Mouse (Mus musculus) liver, embryonic 11.5 days (tissue): ENCODE data around the gene Chl1. TPM values are rescaled to one million over a fixed set of nuclear protein-coding genes. Genes with fewer than 3 reads are reported as not detected.
A peak's percentile ranks its signal among the peaks of the same experiment; 100 is the strongest.

Experiments used
- ATAC-seq: fragments of 200-750 bp; cut with Nextera tagmentation; replicated peaks from 2 replicates; pipeline ENCODE4 v1.8.0; 2017; ENCODE audit warnings: moderate number of reproducible peaks, mild to moderate bottlenecking, moderate TSS enrichment, moderate library complexity; ENCODE audit not compliant: low FRiP score
- DNase-seq: peaks from one replicate; pipeline ENCODE4 v3.0.0-alpha.2; 2017; ENCODE audit warnings: low spot score
- H3K27ac ChIP-seq: fragments of 300-500 bp; sonication (generic); 2 replicates; pipeline ENCODE4 v1.5.1; 2014; ENCODE audit warnings: mild to moderate bottlenecking, low read depth, low read length, control low read depth
- H3K27me3 ChIP-seq: fragments of 300-500 bp; sonication (generic); replicated peaks from 2 replicates; pipeline ENCODE4 v1.6.1; 2014; ENCODE audit warnings: low read length, mixed read lengths; ENCODE audit not compliant: control insufficient read depth, insufficient read depth
- H3K36me3 ChIP-seq: fragments of 300-500 bp; sonication (generic); 2 replicates; pipeline ENCODE4 v1.6.1; 2014; ENCODE audit warnings: mild to moderate bottlenecking, low read length, moderate library complexity, mixed read lengths; ENCODE audit not compliant: control insufficient read depth, insufficient read depth
- H3K4me1 ChIP-seq: fragments of 300-500 bp; sonication (generic); replicated peaks from 2 replicates; pipeline ENCODE4 v1.6.1; 2014; ENCODE audit warnings: low read length, mixed read lengths; ENCODE audit not compliant: control insufficient read depth, insufficient read depth
- H3K4me2 ChIP-seq: fragments of 300-500 bp; sonication (generic); 2 replicates; pipeline ENCODE4 v1.6.1; 2014; ENCODE audit warnings: mild to moderate bottlenecking, control low read depth, moderate library complexity
- H3K4me3 ChIP-seq: fragments of 300-500 bp; sonication (generic); 2 replicates; pipeline ENCODE4 v1.5.1; 2014; ENCODE audit warnings: low read depth, low read length, control low read depth
- H3K9ac ChIP-seq: fragments of 300-500 bp; sonication (generic); 2 replicates; pipeline ENCODE4 v1.6.1; 2014; ENCODE audit warnings: low read depth, low read length, control low read depth
- H3K9me3 ChIP-seq: fragments of 300-500 bp; sonication (generic); 2 replicates; pipeline ENCODE4 v1.6.1; 2016; ENCODE audit warnings: low read length, inconsistent platforms, mixed read lengths; ENCODE audit not compliant: control insufficient read depth
- WGBS: fragments of 180-500 bp; shearing (Covaris S2); extraction: QIAGEN DNeasy Blood & Tissue Kit; methylation state at CpG from one replicate; pipeline ENCODE4 v1.1.7; 2014; 5-methylcytosine and 5-hydroxymethylcytosine counted together
- polyA plus RNA-seq: library from polyadenylated mRNA; unstranded; fragments of >200 nt; fragmentation: Nextera tagmentation; extraction: Ambion mirVana; gene quantifications from 2 replicates; pipeline ENCODE4 v1.2.1, GENCODE M21; 2014

Gene Chl1
- polyA plus RNA-seq, 1 experiment from 2014 or later, result 0.32 TPM

GRCm38 (mm10) chr6:103559344-103559743 is 49.0 kb downstream of the Chl1 start:
- no peak for ATAC-seq
- H3K27ac ChIP-seq, result no peak overlapping the region

DNA sequence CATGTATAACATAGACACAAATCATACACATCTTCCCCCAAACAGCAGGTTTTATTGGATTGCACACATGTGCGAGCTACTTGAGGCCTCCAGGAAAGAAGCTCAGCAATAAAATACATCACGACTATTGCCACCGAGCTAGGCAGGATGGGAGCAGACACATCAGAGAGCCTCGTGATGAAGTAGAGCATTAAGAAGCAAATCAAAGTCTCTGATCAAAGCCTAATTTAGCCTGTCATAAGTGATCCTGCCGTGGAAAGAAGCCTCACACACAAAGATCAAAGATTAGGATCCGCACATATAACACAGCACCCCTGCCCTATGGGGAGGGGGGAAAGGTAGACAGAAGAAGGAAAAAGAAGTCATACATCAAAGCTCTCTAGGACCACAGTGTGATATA is 54.4 kb downstream of the Chl1 start:
- Histone ChIP-seq H3K9me3 (no peaks in the 10 kb centered on the region), H3K4me1 (no peaks in the 10 kb centered on the region), H3K9ac (no peak overlapping the region), H3K4me2 (no peak overlapping the region), H3K36me3 (no peaks in the 10 kb centered on the region), H3K4me3 (no peak overlapping the region), H3K27ac (no peak overlapping the region), H3K27me3 (no peaks in the 10 kb centered on the region)
- no peak for ATAC-seq
- no peak for DNase-seq
- 75% methylated on average over 6 of the region's 6 CpGs for WGBS

More at GRCm38 (mm10) chr6:103559344-103559743, 49.0 kb downstream of the Chl1 start:
- H3K4me1 ChIP-seq, result no peaks in the 10 kb centered on the region
- no peaks in the 10 kb centered on the region for H3K27me3 ChIP-seq
- H3K36me3 ChIP-seq, result no peaks in the 10 kb centered on the region
- H3K4me2 ChIP-seq, result no peak overlapping the region
- no peaks in the 10 kb centered on the region for H3K9me3 ChIP-seq
- no peak overlapping the region for H3K9ac ChIP-seq
- 86% methylated on average over 2 of the region's 2 CpGs for WGBS
- no peak for DNase-seq
- no peak overlapping the region for H3K4me3 ChIP-seq

DNA sequence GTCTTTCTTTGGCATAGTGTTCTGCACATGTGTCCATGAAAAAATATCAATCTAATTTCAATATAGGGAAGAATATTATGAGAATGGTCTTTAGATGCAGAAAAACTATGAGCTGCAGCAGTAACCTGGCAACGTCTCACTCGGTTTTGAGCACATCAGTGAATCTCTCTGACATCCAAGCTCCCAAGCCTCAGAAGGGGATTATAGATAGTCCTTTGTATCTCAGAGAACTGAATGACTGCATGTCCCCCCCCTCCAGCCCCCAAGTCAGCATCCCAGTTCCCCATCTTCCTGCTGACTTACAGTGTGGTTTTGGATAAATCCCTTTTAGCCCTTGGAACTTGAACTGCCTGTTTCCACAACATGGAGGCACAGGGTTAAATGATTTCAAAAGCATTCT is 56.9 kb downstream of the Chl1 start:
- no peaks in the 10 kb centered on the region for H3K4me1 ChIP-seq
- no peak overlapping the region for H3K4me2 ChIP-seq
- ATAC-seq, result no peak
- WGBS, result 69% methylated on average over 2 of the region's 2 CpGs
- H3K9ac ChIP-seq, result no peak overlapping the region
- no peaks in the 10 kb centered on the region for H3K36me3 ChIP-seq
- no peak overlapping the region for H3K27ac ChIP-seq
- no peaks in the 10 kb centered on the region for H3K9me3 ChIP-seq
- no peak overlapping the region for H3K4me3 ChIP-seq
- no peaks in the 10 kb centered on the region for H3K27me3 ChIP-seq
- DNase-seq, result no peak

DNA sequence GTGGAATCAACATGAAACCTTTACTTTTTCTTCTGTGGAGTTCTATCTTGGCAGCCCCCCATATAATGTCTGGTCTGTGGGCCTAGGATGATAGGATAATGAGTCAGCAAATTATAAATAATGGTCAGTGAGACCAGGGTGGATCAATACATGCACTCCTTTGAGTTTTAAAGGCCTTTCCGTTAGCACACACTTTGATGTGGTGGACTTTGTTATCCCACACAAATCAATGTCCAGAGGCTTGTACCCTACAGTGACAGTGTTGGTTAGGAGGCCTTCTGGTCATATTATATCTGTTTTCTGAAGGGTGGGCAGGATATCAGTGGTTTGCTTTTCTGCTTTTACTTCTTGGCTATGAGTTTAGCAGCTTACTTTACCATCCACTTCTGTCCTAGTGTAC is 62.3 kb downstream of the Chl1 start:
- ATAC-seq (peak; percentile 63), DNase-seq (no peak)
- Histone ChIP-seq H3K4me3 (no peak overlapping the region), H3K9ac (no peak overlapping the region), H3K4me1 (no peaks in the 10 kb centered on the region), H3K36me3 (no peaks in the 10 kb centered on the region), H3K27me3 (no peaks in the 10 kb centered on the region), H3K9me3 (no peaks in the 10 kb centered on the region), H3K27ac (no peak overlapping the region), H3K4me2 (no peak overlapping the region)
- WGBS, result 71% methylated on average over 1 of the region's 1 CpGs

DNA sequence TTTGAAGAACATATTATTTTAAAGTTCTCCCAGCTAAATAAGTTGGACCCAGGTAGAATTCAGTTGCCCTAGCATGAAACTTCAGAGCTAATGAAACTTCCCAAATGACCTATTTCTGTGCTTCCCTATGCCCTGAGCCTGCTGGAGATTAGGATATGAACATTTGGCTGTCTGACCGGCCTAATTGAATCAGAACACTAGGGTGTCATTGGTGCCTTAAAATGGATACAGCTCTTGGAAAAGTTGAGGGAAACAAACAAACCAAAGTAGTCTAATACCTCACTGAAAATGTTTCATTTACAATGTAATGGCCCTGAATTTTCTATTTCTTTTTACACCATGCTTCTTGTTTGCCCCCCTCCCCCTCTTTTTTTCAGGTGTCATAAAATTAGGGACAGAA is 73.8 kb downstream of the Chl1 start:
- H3K9me3 ChIP-seq, result no peaks in the 10 kb centered on the region
- no peaks in the 10 kb centered on the region for H3K27me3 ChIP-seq
- H3K4me3 ChIP-seq, result no peak overlapping the region
- no peaks in the 10 kb centered on the region for H3K4me1 ChIP-seq
- DNase-seq, result no peak
- H3K36me3 ChIP-seq, result no peaks in the 10 kb centered on the region
- H3K27ac ChIP-seq, result no peak overlapping the region
- no peak for ATAC-seq
- no peak overlapping the region for H3K9ac ChIP-seq
- 89% methylated on average over 1 of the region's 1 CpGs for whole genome bisulfite sequencing
- H3K4me2 ChIP-seq, result no peak overlapping the region

DNA sequence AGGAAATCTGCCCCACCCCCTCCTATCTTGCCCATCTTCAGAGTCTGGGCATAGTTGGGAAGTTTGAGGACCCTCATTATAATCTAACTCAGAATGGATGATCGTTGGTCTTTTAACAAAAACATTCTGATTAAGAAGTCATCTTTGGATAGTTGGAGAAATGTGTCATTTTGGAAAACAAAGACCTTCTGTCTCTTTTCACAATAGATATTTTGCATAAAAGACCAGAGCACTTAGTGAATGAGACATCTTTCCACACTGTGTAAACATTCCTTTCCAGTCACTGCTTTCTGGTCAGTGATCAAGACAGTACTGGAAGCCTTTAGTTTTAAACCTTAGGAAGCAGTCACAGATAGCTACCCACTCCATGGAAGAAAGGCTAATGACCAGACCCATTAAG is 75.3 kb downstream of the Chl1 start:
- H3K27ac ChIP-seq, result no peak overlapping the region
- DNase-seq (no peak), ATAC-seq (no peak)
- no peak overlapping the region for H3K9ac ChIP-seq
- H3K4me1 ChIP-seq, result no peaks in the 10 kb centered on the region
- no peaks in the 10 kb centered on the region for H3K27me3 ChIP-seq
- H3K36me3 ChIP-seq, result no peaks in the 10 kb centered on the region
- H3K4me2 ChIP-seq, result no peak overlapping the region
- H3K9me3 ChIP-seq, result no peaks in the 10 kb centered on the region
- 52% methylated on average over 1 of the region's 1 CpGs for WGBS
- no peak overlapping the region for H3K4me3 ChIP-seq

DNA sequence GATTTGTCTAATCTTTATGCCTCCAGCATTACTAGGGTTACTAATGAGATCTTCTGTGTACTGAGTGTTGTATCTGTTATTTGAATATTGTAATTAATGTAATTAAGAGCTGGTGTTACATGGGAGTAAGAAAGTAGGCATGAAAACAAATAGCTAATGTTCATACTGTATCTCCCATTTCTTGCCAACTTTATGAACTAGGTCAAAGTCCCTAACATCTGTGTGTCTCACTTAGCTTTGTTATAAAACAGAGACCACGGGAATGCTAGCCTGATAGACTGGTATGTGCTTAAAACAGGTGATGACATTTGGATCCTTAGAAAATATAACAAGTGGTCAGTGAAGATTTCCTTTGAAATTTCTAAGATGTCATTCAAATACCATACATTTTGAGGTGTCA is 75.7 kb downstream of the Chl1 start:
- DNase-seq, result no peak
- Histone ChIP-seq H3K9me3 (no peaks in the 10 kb centered on the region), H3K4me1 (no peaks in the 10 kb centered on the region), H3K27ac (no peak overlapping the region), H3K27me3 (no peaks in the 10 kb centered on the region), H3K9ac (no peak overlapping the region), H3K36me3 (no peaks in the 10 kb centered on the region), H3K4me2 (no peak overlapping the region), H3K4me3 (no peak overlapping the region)
- 48% methylated on average over 1 of the region's 1 CpGs for WGBS
- ATAC-seq, result no peak

DNA sequence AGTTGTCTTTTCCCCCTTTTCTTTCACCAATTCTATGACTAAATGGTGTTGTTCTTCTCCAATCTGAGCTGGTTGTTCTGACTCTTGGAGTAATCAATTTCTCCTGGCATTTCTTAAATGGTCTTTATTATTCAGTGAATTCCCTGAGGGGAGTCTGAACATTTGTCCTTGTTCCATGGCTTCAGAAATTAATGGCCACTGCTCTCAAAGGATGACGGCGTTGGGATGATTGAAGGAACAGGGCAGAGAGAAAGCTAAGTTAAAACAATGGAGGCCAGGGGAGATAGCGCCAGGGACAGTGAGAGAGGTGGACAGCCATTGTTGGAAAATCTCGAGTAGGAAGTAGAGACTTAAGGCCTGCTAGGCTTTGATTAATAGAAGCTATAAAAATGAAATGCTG is 91.7 kb downstream of the Chl1 start:
- H3K27ac ChIP-seq, result no peak overlapping the region
- no peak for DNase-seq
- H3K9me3 ChIP-seq, result no peaks in the 10 kb centered on the region
- 76% methylated on average over 4 of the region's 4 CpGs for WGBS
- no peaks in the 10 kb centered on the region for H3K27me3 ChIP-seq
- H3K4me1 ChIP-seq, result no peaks in the 10 kb centered on the region
- no peaks in the 10 kb centered on the region for H3K36me3 ChIP-seq
- no peak overlapping the region for H3K9ac ChIP-seq
- no peak overlapping the region for H3K4me2 ChIP-seq
- ATAC-seq, result no peak
- no peak overlapping the region for H3K4me3 ChIP-seq

DNA sequence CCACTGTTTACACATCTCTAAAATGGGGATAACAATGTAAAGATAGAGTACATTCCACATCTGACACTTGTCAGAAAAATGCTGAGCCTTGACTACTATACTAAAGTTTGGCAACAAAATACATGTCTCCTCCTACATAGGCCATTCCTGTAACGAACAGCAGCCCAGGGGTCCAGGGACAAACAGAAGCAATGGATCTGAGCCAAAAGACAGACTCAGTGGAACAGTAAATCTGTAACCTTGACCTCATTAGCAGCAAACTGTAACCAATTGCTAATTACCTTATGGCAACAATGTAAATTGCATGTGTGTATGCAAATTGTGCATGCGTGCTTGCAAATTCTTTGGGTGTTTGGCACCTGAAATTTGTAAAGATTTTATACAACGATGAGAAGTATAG is 100.3 kb downstream of the Chl1 start:
- Histone ChIP-seq H3K27ac (no peak overlapping the region), H3K27me3 (no peaks in the 10 kb centered on the region), H3K4me1 (no peaks in the 10 kb centered on the region), H3K36me3 (no peaks in the 10 kb centered on the region), H3K4me2 (no peak overlapping the region), H3K4me3 (no peak overlapping the region), H3K9ac (no peak overlapping the region), H3K9me3 (no peaks in the 10 kb centered on the region)
- WGBS, result 79% methylated on average over 3 of the region's 3 CpGs
- DNase-seq, result no peak
- no peak for ATAC-seq
